Mouse (Mus musculus): ENCODE results near the gene Bricd5.
A peak's percentile ranks its signal among the peaks of the same experiment; 100 is the strongest.

Gene Bricd5

GRCm38 (mm10) chr17:24462932-24463331 lies 10.8 kb upstream of the Bricd5 start:
- DNase-seq (ENCODE audit: low spot score in 2 of 2): no peak

GRCm38 (mm10) chr17:24463374-24464133 lies 10.1 kb upstream of the Bricd5 start:
- DNase-seq (ENCODE audit: low spot score in 2 of 2): no peak

GRCm38 (mm10) chr17:24468636-24469246 lies 4.9 kb upstream of the Bricd5 start:
- DNase-seq (ENCODE audit: low spot score in 2 of 2): no peak

GRCm38 (mm10) chr17:24469336-24469909 lies 4.3 kb upstream of the Bricd5 start:
- DNase-seq (ENCODE audit: low spot score in 2 of 2): no peak

- peak; percentile 98 to 99 for DNase-seq (ENCODE audit: low spot score in 2 of 2)
Observed at GRCm38 (mm10) chr17:24469910-24470602, 3.6 kb upstream of the Bricd5 start, which contains the start of the genes E4f1 and Pgp. E4f1 (minus strand) TSS chr17:24470313. Pgp (plus strand) TSS chr17:24470392.

- DNase-seq (ENCODE audit: low spot score in 2 of 2): peak in 1 of 2 experiments; percentile 57
Observed at GRCm38 (mm10) chr17:24470701-24471527, 2.8 kb upstream of the Bricd5 start.

- DNase-seq (ENCODE audit: low spot score in 2 of 2): peak in 1 of 2 experiments; percentile 36
Observed at GRCm38 (mm10) chr17:24472512-24472911, 1.2 kb upstream of the Bricd5 start.

- no peak for DNase-seq (ENCODE audit: low spot score in 2 of 2)
Observed at GRCm38 (mm10) chr17:24474557-24474956, 873 bp downstream of the Bricd5 start.

DNA sequence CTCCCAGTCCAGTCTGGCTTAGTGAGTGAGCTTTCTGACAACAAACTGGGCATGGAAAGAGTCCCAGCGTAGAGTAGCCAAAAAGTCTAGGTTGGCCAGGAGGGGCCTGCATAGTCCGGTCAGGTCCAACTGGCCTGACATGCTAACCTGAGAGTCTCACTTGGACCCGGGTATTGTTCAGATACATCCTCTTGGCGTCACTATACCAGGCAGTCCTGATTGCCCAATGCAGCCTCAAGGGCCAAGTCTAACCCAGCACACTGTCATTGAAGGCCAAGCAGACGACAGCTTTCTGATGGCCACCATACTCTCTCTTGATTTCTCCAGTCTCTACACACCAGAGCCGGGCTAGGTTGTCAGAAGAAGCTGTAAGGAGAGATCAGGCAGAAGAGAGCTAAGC lies 1.9 kb downstream of the Bricd5 start:
- DNase-seq (ENCODE audit: low spot score in 2 of 2): no peak

GRCm38 (mm10) chr17:24476022-24476776 lies 2.5 kb downstream of the Bricd5 start:
- no peak for DNase-seq (ENCODE audit: low spot score in 2 of 2)

DNA sequence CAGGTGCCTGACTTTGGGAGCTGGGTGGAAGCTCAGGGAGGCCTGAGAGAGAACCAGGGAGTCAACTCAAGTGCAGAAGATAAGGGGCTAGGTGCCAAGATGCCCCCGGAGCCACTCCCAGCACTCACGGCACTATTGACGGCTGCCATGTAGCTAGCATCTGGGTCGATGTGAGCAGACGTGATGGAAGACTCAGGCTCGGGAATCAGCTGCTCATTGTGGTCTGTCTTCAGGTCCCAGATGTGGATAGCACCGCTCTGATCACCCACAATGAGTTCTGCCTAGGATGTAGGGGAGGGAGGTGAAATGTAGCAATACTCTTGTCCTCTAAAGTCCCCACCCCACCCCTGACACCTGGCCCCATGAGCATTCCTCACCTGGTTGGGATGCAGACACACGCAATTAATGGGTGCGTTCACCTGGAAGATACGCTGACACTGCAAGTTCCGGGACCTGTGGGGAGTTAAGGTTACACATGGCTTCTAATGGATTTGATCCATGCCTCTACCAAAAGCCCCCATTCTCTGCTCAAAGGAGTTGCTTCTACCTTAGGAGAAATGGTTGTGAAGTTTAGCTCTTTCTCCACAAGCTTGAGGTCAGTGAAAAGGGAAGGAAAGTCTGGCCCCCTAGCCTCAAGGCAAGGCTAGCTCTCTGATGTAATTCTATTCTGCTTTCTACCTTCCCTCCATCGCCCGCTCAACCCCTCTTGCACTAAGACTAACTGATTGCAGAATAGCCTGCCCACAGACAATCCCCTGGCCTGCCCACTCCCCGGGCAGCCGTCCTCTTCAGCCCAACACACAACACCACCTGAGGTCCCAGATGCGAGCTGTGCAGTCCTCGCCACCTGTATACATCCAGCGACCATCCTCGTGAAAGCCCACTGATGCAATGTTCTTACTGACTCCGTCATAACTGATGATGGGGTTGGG lies 3.6 kb downstream of the Bricd5 start:
- DNase-seq (ENCODE audit: low spot score in 2 of 2): no peak

DNA sequence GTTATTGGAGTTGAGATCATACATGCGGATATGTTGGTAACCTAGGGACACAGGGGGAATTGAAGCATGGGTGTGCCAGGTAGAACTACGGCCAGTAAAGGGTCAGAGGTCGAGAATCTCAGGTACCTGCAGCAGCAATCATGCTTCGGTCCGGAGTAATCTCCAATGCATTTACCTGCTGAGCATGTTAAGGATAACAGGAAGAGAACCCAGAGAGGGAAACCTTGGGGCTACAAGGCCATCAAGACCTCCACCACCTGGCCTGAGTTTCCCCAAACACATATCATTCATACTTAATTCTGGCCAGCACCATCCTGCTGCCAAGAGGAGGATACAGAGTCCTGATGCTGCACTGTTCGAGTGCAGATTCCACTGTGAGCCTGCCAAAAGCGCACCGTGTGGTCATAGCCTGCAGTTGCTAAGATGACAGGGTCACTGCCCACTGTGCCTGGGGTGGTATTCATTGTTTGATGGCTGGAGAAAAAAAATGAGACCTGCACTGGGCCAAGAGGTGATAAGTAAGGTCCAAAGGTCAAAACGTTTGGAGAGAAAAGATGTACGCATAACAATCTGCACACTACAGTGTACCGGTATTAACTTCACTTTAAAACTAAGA lies 4.4 kb downstream of the Bricd5 start:
- no peak for DNase-seq (ENCODE audit: low spot score in 2 of 2)

- DNase-seq (ENCODE audit: low spot score in 2 of 2): peak; percentile 99
Observed at GRCm38 (mm10) chr17:24478663-24479380, 5.1 kb downstream of the Bricd5 start, which contains the start of gene Mlst8. Mlst8 (minus strand) TSS chr17:24479078.

GRCm38 (mm10) chr17:24479431-24479830 lies 5.7 kb downstream of the Bricd5 start:
- no peak for DNase-seq (ENCODE audit: low spot score in 2 of 2)

DNA sequence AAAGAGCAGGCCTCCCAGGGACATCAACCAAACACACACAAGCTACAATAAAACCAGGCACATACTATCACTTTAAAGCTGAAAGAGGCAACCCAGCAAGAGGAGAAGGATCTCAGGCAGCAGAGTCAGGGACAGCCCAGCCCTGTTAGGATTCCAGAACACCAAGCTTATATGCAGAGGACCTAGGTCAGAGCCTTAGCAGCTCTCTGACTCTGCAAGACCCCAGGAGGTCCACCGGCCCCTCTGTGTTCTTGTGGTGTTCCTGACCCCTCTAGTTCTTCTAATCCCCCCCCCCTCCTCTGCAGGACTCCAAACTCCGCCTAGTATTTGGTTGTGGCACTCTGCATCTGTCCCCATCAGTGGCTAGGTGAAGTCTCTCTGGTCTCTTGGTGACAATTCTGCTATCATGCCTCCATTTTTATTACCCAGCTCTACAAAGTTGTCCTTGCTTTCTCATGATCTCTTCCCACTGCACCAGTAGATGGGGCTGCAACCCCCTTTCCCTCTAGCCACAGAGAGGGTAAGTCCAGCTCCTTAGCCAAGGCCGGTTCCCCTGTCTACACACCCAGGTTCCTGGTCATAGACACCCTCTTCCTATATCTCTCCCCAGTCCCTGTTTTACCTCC lies 6.6 kb downstream of the Bricd5 start:
- DNase-seq (ENCODE audit: low spot score in 2 of 2): no peak

- DNase-seq (ENCODE audit: low spot score in 2 of 2): no peak
Observed at GRCm38 (mm10) chr17:24481027-24481815, 7.5 kb downstream of the Bricd5 start.

DNA sequence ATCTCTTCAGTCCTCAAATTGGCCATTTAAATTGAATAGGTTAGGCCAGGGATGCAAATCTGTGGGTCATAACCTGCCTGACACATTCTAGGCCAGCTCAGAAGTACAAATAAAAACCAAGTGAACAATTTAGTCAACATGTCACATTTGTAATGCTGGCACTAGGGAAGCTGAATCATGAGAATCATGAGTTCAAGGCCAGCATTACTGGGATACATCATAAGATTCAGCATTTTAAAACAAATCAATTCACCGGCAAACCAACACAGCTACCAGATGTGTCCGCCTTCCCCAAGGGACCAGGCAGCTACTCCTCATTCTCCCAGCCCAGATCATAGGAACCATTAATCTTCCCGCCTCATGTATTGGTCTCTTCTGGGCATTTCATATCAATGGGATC lies 9.8 kb downstream of the Bricd5 start:
- no peak for DNase-seq (ENCODE audit: low spot score in 2 of 2)
